Mouse (Mus musculus) left cerebral cortex, adult 2 months (tissue): ENCODE data around the gene Tmem230. TPM values are rescaled to one million over a fixed set of nuclear protein-coding genes. Genes with fewer than 3 reads are reported as not detected.
A peak's percentile ranks its signal among the peaks of the same experiment; 100 is the strongest.

Experiments
- DNase-seq, 2 experiments: peaks; one replicate each; pipeline ENCODE4 v3.0.0; 2021 to 2022; ENCODE audit warnings: low spot score in 2 of 2, mixed read lengths in 1 of 2; ENCODE audit errors: extremely low spot score in 1 of 2
- H3K27ac ChIP-seq: fragments of 200-600 bp; 2 replicates; pipeline ENCODE4 v1.8.1; 2022
- H3K4me3 ChIP-seq: fragments of 200-600 bp; 2 replicates; pipeline ENCODE4 v1.8.1; 2022
- CTCF ChIP-seq: fragments of 200-600 bp; IDR thresholded peaks from 2 replicates; pipeline ENCODE4 v1.8.1; 2022; ENCODE audit warnings: antibody characterized with exemption, mild to moderate bottlenecking, moderate library complexity
- intact Hi-C: fragments of 180-260 bp; cut with DNase I; formaldehyde crosslinking; loops from one replicate; pipeline ENCODE4 v1.15.1; 2025
- total RNA-seq, 2 experiments: library from RNA; stranded (reverse); gene quantifications; 2 replicates each; pipeline ENCODE4 v1.2.3; 2021

Gene Tmem230
- total RNA-seq, 2 experiments from 2014 or later, result 30.4 to 30.7 TPM

DNA sequence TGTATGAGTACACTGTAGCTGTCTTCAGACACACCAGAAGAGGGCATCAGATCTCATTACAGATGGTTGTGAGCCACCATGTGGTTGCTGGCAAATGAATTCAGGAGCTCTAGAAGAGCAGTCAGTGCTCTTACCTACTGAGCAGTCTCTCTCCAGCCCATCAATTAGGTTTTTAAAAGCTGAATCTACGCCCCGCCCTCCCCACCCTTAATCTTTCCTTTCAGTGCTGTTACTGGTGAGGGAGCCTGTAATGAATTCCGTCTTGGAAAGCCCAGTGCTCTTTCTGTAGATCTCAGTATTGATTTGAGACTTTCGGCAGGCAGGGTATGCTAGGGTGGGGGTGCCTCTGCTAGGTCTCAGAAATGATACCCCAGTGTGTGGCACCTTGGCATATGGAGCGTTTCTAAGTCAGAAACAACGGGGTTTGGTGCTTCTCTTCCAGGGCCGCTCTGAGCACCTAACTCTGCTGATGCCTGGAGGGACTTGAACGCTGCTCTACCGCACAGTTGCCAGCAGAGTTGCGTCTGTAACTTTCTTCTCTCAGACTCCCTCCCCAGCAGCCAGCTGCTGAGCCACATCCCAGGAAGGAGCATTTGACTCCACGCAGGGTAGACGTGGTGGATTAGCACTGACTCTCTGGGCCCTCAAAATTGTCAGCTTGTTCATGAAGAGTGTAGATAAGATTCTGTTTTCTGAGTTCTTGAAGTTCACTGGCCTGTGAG lies 35.0 kb upstream of the Tmem230 start:
- no peak overlapping the region for H3K4me3 ChIP-seq
- DNase-seq, result no peak
- no peak overlapping the region for H3K27ac ChIP-seq
- intact Hi-C loops, result loop anchor here (2.0 kb wide), 1 partner anchor 18 kb away; no protein-coding TSS in a partner anchor
- peak; percentile 31 for TF ChIP-seq CTCF

DNA sequence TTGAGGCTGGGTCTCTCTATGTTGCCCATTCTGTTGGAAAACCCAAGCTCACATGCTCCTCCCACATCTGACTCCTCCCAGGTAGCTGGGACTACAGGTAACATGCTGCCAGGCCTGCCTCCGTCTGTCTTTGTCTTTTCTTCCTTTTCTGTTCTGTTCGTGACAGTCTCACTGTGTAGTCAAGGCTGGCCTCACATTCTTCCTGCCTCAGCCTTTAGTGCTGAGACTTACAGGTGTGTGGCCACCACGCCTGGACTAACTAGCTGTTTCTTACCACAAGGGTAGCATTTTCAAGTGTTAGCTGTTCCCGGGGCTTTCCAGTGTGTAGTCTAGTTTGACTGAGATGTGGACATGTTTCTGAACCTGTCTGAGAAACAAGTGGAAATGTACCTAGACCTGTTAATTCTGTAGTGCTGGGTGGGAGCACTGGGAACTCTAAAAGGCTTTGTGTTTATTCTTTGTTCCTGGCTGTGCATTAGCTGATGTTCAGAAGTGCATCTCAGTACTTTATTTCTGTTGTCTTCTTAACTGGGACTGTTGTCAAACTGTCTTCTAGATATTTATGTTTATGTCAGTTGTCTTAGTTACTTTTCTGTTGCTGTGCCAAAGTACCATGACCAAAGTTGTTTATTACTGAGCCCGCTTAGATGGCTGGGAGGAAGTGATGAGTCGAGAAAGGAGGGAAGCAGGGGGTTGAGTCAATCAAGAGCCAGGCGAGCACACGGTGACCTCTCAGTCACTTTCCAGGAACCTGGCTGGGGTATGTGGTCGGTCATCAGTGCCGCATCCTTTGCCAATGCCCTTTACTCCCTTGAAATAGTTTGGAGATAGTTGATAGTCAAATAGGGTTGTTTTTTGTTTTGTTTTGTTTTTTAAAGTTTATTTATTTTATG lies 34.2 kb upstream of the Tmem230 start:
- DNase-seq, result no peak
- Histone ChIP-seq H3K4me3 (no peak overlapping the region), H3K27ac (no peak overlapping the region)
- intact Hi-C loops, result loop anchor here (2.0 kb wide), 1 partner anchor 17 kb away; no protein-coding TSS in a partner anchor
- no peak for TF ChIP-seq CTCF

DNA sequence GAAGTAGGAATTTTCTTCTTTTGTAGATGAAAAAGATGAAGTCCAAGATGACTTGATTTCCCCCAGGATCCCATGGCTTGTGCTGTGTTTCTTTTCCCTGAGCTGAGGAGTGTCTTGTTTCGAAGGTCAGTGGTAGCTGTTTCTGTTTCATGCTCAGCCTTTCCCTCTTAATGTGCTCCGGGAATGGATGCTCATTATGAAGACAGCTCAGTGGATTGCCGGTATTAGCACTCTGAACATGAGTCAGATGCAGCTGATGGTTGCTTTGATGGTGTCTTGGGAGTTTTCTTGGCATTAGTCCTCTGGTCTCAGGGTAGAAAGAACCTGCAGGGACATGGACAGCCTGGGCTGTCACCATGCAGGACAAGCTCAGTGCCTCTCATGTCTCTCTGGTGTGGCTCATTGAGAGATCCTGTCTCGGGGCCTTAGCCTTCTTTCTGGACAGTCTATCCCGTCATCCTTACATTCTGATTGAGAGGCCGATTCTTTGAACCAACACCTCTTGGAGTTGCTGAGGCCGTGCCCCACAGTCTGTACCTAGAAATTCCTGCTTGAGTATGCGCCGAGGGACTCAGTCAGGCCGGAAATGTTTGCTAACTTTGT lies 33.0 kb upstream of the Tmem230 start:
- H3K27ac ChIP-seq, result no peak overlapping the region
- H3K4me3 ChIP-seq, result no peak overlapping the region
- no peak for TF ChIP-seq CTCF
- DNase-seq, result no peak
- intact Hi-C loops, result no loop called here

DNA sequence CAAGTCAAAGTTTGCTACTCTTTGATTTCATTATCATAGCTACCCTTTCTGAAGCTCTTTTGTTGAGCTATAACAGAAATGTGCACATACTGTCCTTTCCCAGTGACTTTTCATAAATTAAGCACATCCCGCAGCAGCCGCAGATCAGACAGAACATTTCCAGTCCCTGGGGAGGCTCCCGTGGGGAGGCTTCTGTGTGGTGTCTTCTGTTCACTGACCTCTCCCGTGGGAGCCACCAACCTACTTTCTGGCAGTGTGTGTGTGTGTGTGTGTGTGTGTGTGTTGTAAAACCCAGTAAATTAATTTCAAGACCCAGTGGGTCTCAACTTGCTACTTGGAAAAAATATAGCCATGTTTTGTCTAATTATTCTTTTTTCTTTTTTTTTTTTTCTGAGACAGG lies 32.4 kb upstream of the Tmem230 start:
- Histone ChIP-seq H3K27ac (no peak overlapping the region), H3K4me3 (no peak overlapping the region)
- TF ChIP-seq CTCF, result no peak
- DNase-seq, result no peak
- intact Hi-C loops, result no loop called here

DNA sequence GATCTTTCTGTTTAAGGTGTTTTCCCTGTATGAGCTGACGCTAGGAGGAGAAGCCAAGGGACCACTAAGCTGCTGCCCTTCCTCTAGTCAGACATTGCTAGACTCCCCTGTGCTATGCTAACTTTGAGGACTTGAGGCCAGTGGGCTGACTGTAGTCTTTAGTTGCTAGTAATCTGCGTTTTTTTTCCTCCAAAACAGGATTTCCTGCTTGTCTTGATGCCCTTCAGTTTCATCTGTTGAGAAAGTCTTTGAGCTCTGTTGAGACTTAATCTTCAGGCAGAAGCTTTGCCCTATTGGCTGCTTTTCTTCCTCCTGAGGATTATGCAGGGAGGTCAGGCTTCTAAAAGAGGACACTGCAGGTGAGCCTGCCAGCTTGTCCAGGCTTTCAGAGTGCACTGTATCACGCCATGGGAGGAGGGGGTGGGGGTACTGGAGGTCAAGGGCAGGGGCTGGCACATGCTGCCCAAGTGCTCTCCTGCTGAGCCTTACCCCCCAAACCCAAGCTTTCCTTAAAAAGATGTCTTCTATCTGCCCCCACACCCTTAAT lies 31.8 kb upstream of the Tmem230 start:
- intact Hi-C loops, result no loop called here

DNA sequence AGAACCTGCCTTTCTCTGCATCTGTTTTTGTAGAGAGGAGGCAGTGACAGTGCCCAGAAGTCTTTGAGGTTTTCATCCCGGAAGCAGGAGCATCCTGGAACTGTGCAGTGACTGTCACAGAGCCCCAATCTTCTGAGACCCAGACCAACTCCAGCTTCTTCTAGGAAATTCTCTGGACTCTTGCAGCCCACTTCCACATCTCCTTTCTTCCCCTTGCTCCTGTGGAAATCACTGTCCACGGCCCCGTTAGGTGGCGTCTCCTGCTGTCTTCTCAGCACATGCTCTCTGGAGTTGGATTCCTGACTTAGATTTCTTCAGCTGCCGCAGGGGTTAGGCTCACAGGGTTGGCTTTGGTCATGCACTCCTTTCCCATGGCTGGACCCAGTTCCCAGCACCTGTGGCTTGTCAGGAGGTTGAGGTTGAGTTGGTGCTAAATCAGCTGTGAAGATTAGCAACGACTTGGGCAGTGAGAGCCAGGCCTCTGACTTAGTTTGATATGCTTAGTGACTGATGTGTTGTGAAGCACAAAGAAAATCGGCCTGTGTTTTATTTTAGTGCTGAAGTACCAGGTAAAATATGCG lies 30.8 kb upstream of the Tmem230 start:
- H3K4me3 ChIP-seq, result no peak overlapping the region
- no peak overlapping the region for H3K27ac ChIP-seq
- intact Hi-C loops, result no loop called here
- DNase-seq, result no peak
- no peak for TF ChIP-seq CTCF

More for the DNA sequence above, 31.8 kb upstream of the Tmem230 start:
- Histone ChIP-seq H3K27ac (0 out of 2 replicates have a peak overlapping the region, but pooled peaks have one; percentile 6), H3K4me3 (no peak overlapping the region)
- DNase-seq, result no peak
- TF ChIP-seq CTCF, result no peak

DNA sequence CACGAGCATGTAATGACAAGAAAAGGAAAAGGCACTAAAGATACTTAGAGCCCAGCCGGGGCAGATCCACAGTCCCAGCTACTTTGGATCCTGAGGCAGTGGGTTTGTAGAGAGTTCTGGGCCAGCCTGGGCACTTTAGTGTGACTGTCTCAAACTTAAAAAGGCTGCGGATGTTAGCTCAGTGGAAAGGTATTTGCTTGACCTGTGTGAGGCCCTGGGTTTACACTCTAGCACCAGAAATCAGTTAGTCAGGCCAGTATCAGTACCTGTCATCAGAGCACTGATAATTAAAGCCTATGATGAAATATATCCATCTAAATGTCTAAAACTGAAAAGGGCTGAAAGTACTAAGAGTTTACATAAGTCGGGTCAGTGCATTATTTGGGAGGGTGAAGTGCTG lies 28.6 kb upstream of the Tmem230 start:
- intact Hi-C loops, result no loop called here
- Histone ChIP-seq H3K27ac (no peak overlapping the region), H3K4me3 (no peak overlapping the region)
- no peak for TF ChIP-seq CTCF
- DNase-seq, result no peak

DNA sequence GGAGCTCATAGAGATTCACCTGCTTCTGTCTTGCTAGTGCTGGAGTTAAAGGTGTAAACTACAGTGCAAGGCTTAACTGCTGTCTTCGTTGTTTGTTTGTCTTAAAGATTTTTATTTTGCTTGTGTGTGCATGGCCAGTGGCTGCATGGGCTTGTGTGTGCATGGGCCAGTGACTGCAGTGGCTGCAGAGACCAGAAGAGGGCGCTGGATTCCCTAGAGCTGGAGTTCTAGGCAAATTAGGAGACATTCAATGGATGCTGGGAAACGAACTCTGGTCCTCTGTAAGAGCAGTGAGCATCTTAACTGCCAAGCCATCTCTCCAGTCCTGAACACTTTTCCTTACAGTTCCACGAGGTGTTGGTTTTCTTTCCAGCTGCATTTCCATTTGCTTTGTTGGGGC lies 27.9 kb upstream of the Tmem230 start:
- Histone ChIP-seq H3K27ac (no peak overlapping the region), H3K4me3 (no peak overlapping the region)
- intact Hi-C loops, result no loop called here
- peak; percentile 27 for TF ChIP-seq CTCF
- DNase-seq, result no peak

DNA sequence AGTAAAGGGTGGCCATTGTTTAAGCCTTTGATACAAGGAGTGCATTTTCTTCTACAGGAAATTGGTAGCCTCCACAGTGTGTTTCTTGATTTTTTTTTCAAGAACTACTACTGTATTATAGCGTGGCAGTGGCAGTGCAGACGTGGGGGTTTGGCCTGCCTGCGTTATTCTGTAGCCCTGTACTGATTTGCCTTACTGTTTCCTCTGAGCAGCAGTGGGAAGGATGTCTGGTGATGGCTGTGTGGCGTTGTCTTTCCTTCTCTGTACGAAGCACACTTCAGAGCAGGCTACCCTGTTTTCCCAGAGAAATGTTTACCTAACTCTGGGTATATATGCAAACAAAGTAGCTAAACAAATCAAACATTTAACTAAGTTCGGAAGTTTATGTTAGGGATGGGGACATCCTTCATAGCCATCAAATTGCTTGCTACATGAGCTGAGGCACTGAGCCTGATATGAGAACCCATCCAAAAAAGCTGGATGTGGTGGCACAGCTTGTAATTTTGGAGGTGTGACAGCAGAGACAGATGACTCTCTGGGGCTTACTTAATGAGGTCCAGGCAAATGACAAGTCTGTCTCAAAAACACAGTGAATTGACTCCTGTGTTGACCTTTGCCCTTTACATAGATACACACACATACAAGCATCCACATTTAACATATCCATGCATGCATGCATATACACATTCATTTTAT lies 25.2 kb upstream of the Tmem230 start:
- no peak for DNase-seq
- H3K4me3 ChIP-seq, result no peak overlapping the region
- TF ChIP-seq CTCF, result no peak
- H3K27ac ChIP-seq, result no peak overlapping the region
- intact Hi-C loops, result no loop called here

DNA sequence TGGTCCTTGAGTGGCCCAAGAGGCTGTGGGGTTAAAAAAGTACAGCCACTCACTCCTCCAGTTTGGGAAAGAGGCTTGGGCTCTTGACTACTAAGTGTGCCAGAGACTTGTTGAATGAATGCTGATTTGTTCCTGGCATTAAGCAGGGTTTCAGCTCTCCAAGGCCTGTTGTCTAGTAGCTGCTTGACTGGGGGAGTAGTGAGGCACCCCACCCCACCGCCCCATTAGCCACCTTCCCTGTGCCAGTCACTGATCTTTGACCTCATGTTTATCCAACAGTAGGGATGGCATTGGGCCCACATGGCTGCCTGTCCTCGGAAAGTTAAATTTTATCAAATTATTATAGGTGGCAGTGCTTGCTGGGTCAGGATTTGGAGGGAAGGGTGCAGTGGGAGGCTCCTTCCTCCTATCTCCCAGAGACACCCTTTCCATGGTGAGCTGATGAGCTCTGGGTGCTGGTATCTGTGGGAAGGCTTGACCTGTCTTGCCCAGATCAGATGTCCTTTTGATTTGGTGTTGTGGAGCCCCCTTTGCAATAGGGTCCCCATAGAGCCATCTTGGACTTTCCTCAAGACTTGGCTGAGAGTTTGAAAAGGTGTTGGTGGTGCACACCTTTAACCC lies 22.8 kb upstream of the Tmem230 start:
- Histone ChIP-seq H3K4me3 (no peak overlapping the region), H3K27ac (no peak overlapping the region; the same call in none of the 2 replicates)
- TF ChIP-seq CTCF, result no peak
- no peak for DNase-seq
- intact Hi-C loops, result no loop called here
